Mouse (Mus musculus): ENCODE results near the gene Bmp8a. TPM values are rescaled to one million over a fixed set of nuclear protein-coding genes. Genes with fewer than 3 reads are reported as not detected.
"Not testable (repeated sequence)": the region's sequence is repeated elsewhere in the genome, so short reads cannot be mapped to it uniquely, and the experiment has no call there.

The Bmp8a gene
- polyA plus RNA-seq, 1 experiment, result 0.14 TPM

DNA sequence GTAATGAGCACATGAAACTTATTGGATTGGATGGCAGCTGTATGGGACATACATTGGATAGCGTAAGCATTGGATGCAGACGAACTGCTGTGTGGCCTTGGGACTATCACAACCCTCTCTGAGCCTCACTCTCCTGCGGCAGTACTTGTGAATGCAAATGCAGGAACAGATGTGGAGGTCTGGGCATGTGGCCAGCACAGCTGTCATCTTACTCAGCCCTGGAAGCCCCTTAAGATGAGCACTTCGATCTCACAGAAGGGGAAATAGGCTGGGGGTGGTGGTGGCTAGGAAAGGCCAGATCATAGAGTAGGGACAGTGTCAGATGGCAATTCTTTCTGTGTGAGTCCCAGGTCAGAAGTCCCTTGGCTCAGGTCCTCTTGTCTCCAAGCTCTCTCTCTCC, 5.4 kb downstream of the Bmp8a start:
- H3K79me2 ChIP-seq (ENCODE audit: control insufficient read depth, insufficient read depth), result no peaks in the 10 kb centered on the region
- no peak for TF ChIP-seq FOSL1 (IDR thresholded peaks at IDR 0.05; ENCODE audit: insufficient read depth, low read length, poor library complexity, severe bottlenecking)

DNA sequence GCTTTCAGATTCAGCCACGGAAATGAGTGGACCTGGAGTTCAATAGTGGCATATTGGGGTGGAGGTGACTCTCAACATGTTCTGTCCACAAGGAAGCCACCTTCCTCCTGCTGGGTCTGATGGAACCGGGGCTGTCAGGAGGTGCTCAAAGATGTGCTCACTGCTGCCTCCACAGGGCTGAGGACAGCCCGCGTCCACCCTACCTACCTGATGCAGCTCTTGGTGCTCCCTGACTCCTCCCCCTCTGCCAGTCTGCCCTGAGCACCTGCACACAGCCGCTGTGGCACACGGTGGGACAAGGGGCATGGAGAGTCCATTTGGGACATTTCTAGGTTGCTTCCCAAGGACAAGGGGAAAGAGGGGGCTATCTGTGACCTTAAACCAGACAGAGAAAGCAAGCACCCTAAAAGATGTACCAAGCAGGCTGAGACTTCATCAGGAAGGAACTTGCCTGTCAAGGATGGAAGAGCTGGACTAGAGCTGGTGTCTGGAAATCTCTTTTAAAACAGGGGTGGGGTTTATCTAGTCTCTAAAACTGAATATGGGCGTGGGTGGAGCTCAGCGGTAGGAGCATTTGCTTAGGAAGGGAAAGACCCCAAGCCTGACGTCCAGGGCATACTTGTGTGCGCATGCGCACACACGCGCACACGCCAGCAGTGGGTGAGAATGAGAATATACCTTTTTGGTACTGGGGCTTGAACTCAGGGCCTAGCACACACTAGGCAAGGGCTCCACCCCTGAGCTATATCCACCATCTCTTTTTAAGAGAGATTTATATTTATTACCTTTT, 7.1 kb downstream of the Bmp8a start:
- H3K27me3 ChIP-seq (ENCODE audit: control insufficient read depth, insufficient read depth, insufficient read length), result no peaks in the 10 kb centered on the region
- H3K4me3 ChIP-seq (ENCODE audit: insufficient read depth, poor library complexity, severe bottlenecking), result no peak overlapping the region
- H3K79me2 ChIP-seq (ENCODE audit: control insufficient read depth, insufficient read depth), result no peaks in the 10 kb centered on the region
- TF ChIP-seq MYOD1 (IDR thresholded peaks at IDR 0.05; ENCODE audit: control insufficient read depth, insufficient read length, low read depth) (no peak), CTCF (IDR thresholded peaks at IDR 0.05; ENCODE audit: control insufficient read depth, insufficient read depth, insufficient read length) (peak; percentile 4)
- no peaks in the 10 kb centered on the region for H3K36me3 ChIP-seq (ENCODE audit: control insufficient read depth, insufficient read depth)
- H3ac ChIP-seq (ENCODE audit: control insufficient read depth, insufficient read length, low read depth), result no peak overlapping the region
- no peaks in the 10 kb centered on the region for H3K79me3 ChIP-seq (ENCODE audit: low read depth)

More for the DNA sequence above, 5.4 kb downstream of the Bmp8a start:
- Histone ChIP-seq H3K27me3 (ENCODE audit: control insufficient read depth, insufficient read depth, insufficient read length) (no peaks in the 10 kb centered on the region), H3K36me3 (ENCODE audit: control insufficient read depth, insufficient read depth) (no peaks in the 10 kb centered on the region), H3ac (ENCODE audit: control insufficient read depth, insufficient read length, low read depth) (no peak overlapping the region), H3K79me3 (ENCODE audit: low read depth) (no peaks in the 10 kb centered on the region), H3K4me3 (ENCODE audit: insufficient read depth, poor library complexity, severe bottlenecking) (no peak overlapping the region)

- not testable (repeated sequence) for H3K4me3 ChIP-seq (ENCODE audit: insufficient read depth, poor library complexity, severe bottlenecking); H3K36me3 ChIP-seq (ENCODE audit: control insufficient read depth, insufficient read depth); H3ac ChIP-seq (ENCODE audit: control insufficient read depth, insufficient read length, low read depth); H3K79me3 ChIP-seq (ENCODE audit: low read depth); H3K27me3 ChIP-seq (ENCODE audit: control insufficient read depth, insufficient read depth, insufficient read length); H3K79me2 ChIP-seq (ENCODE audit: control insufficient read depth, insufficient read depth)
Observed at GRCm38 (mm10) chr4:123335244-123335643, 7.8 kb downstream of the Bmp8a start.

DNA sequence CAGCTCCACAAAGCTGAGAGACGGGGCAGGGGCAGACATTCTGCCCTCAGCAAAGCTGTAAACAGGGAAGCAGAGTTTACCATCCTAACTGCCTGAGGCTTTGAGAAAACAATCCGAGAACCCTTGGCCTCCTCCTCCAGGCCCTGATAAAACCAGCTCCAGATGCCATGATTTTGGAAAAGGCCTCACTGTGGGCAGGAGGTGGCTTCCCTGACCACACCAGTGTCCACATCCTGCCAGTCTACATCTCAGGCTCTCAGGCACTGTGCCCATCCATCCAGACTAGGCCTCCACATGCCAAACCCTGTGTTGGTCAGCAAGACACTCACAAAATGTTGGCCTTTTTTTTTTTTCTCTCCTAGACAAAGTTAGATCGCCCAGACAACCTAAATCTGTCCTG, 8.9 kb downstream of the Bmp8a start:
- Histone ChIP-seq H3K36me3 (ENCODE audit: control insufficient read depth, insufficient read depth) (no peaks in the 10 kb centered on the region), H3ac (ENCODE audit: control insufficient read depth, insufficient read length, low read depth) (no peak overlapping the region), H3K79me2 (ENCODE audit: control insufficient read depth, insufficient read depth) (no peaks in the 10 kb centered on the region), H3K4me3 (ENCODE audit: insufficient read depth, poor library complexity, severe bottlenecking) (no peak overlapping the region), H3K79me3 (ENCODE audit: low read depth) (no peaks in the 10 kb centered on the region), H3K27me3 (ENCODE audit: control insufficient read depth, insufficient read depth, insufficient read length) (no peaks in the 10 kb centered on the region)
- TF ChIP-seq MYOD1 (IDR thresholded peaks at IDR 0.05; ENCODE audit: control insufficient read depth, insufficient read length, low read depth) (no peak), CTCF (IDR thresholded peaks at IDR 0.05; ENCODE audit: control insufficient read depth, insufficient read depth, insufficient read length) (no peak), FOSL1 (IDR thresholded peaks at IDR 0.05; ENCODE audit: insufficient read depth, low read length, poor library complexity, severe bottlenecking) (no peak), CEBPB (IDR thresholded peaks at IDR 0.05; ENCODE audit: low read depth) (no peak), MYOG (IDR thresholded peaks at IDR 0.05; ENCODE audit: control insufficient read depth, extremely low read depth, insufficient read length) (no peak), MAX (IDR thresholded peaks at IDR 0.05) (no peak), USF1 (IDR thresholded peaks at IDR 0.05; ENCODE audit: low read depth) (no peak)

- H3K36me3 ChIP-seq (ENCODE audit: control insufficient read depth, insufficient read depth), result no peaks in the 10 kb centered on the region
- no peak overlapping the region for H3ac ChIP-seq (ENCODE audit: control insufficient read depth, insufficient read length, low read depth)
- TF ChIP-seq MYOD1 (IDR thresholded peaks at IDR 0.05; ENCODE audit: control insufficient read depth, insufficient read length, low read depth), result no peak
- no peak for TF ChIP-seq MYOG (IDR thresholded peaks at IDR 0.05; ENCODE audit: control insufficient read depth, extremely low read depth, insufficient read length)
- TF ChIP-seq CTCF (IDR thresholded peaks at IDR 0.05; ENCODE audit: control insufficient read depth, insufficient read depth, insufficient read length), result no peak
- no peak for TF ChIP-seq CEBPB (IDR thresholded peaks at IDR 0.05; ENCODE audit: low read depth)
- TF ChIP-seq MAX (IDR thresholded peaks at IDR 0.05), result no peak
- TF ChIP-seq USF1 (IDR thresholded peaks at IDR 0.05; ENCODE audit: low read depth), result no peak
- no peak for TF ChIP-seq FOSL1 (IDR thresholded peaks at IDR 0.05; ENCODE audit: insufficient read depth, low read length, poor library complexity, severe bottlenecking)
- no peaks in the 10 kb centered on the region for H3K27me3 ChIP-seq (ENCODE audit: control insufficient read depth, insufficient read depth, insufficient read length)
- no peaks in the 10 kb centered on the region for H3K79me3 ChIP-seq (ENCODE audit: low read depth)
- no peaks in the 10 kb centered on the region for H3K79me2 ChIP-seq (ENCODE audit: control insufficient read depth, insufficient read depth)
- H3K4me3 ChIP-seq (ENCODE audit: insufficient read depth, poor library complexity, severe bottlenecking), result no peak overlapping the region
Observed at GRCm38 (mm10) chr4:123333151-123333550, 9.9 kb downstream of the Bmp8a start.

DNA sequence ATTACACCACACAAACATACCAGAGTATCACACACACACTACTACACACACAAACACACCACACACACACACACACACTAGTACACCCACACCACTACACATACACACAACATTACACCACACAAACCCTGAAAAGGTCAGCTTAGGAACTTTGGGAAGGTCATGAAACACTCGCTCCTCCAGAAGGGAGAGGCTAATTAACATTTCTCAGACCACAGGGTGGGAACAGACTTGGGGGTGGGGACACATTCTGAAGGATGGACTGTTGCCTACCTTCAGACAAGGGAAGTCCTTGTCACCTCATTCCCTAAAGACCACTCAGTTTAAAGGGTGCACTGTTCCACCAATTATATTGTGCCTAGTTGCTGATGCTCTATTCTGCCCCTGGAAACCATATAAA, 11.1 kb downstream of the Bmp8a start:
- not testable (repeated sequence) for H3K79me2 ChIP-seq (ENCODE audit: control insufficient read depth, insufficient read depth); H3K36me3 ChIP-seq (ENCODE audit: control insufficient read depth, insufficient read depth); H3K79me3 ChIP-seq (ENCODE audit: low read depth); H3ac ChIP-seq (ENCODE audit: control insufficient read depth, insufficient read length, low read depth); H3K4me3 ChIP-seq (ENCODE audit: insufficient read depth, poor library complexity, severe bottlenecking); H3K27me3 ChIP-seq (ENCODE audit: control insufficient read depth, insufficient read depth, insufficient read length)

DNA sequence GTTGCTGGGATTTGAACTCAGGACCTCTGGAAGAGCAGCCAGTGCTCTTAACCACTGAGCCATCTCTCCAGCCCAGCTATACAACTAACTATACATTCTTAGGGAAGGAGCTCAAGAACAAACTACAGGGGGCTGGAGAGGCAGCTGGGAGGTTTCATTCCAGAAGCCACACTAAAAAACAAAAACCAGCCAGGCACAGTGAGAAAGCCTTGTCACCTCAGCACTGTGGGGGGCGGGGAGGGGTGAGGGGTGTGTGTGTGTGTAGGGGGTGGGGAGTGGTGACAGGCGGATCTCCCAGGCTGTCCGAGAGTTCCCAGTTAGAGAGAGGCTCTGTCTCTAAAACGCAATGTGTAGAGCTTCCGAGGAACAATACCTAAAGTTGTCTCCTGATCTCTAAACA, 11.7 kb downstream of the Bmp8a start:
- TF ChIP-seq MYOD1 (IDR thresholded peaks at IDR 0.05; ENCODE audit: control insufficient read depth, insufficient read length, low read depth), result no peak
- no peak for TF ChIP-seq CEBPB (IDR thresholded peaks at IDR 0.05; ENCODE audit: low read depth)
- TF ChIP-seq MAX (IDR thresholded peaks at IDR 0.05), result no peak
- no peak for TF ChIP-seq CTCF (IDR thresholded peaks at IDR 0.05; ENCODE audit: control insufficient read depth, insufficient read depth, insufficient read length)
- TF ChIP-seq MYOG (IDR thresholded peaks at IDR 0.05; ENCODE audit: control insufficient read depth, extremely low read depth, insufficient read length), result no peak
- TF ChIP-seq USF1 (IDR thresholded peaks at IDR 0.05; ENCODE audit: low read depth), result no peak
- no peak for TF ChIP-seq FOSL1 (IDR thresholded peaks at IDR 0.05; ENCODE audit: insufficient read depth, low read length, poor library complexity, severe bottlenecking)
- H3K36me3 ChIP-seq (ENCODE audit: control insufficient read depth, insufficient read depth), result no peaks in the 10 kb centered on the region
- no peaks in the 10 kb centered on the region for H3K27me3 ChIP-seq (ENCODE audit: control insufficient read depth, insufficient read depth, insufficient read length)
- no peaks in the 10 kb centered on the region for H3K79me2 ChIP-seq (ENCODE audit: control insufficient read depth, insufficient read depth)
- H3K4me3 ChIP-seq (ENCODE audit: insufficient read depth, poor library complexity, severe bottlenecking), result no peak overlapping the region
- no peaks in the 10 kb centered on the region for H3K79me3 ChIP-seq (ENCODE audit: low read depth)
- no peak overlapping the region for H3ac ChIP-seq (ENCODE audit: control insufficient read depth, insufficient read length, low read depth)

Data from C2C12 (cell line).